In genomic region chr9:66626661-66627060, GRCm38 (mm10) we compare ENCODE assay signal across 13 mouse cellular contexts. TPM values are rescaled to one million over a fixed set of nuclear protein-coding genes. Genes with fewer than 3 reads are reported as not detected.
DNase-seq lines count a peak whose midpoint lies in the region; ATAC-seq and TF ChIP-seq lines count a peak whose summit lies in the region.
"Had no signal": no experiment of that assay in that cellular context is flagged by ENCODE, and none has a peak within 500 bp of the region (broad histone marks: within the 10 kb centered on the region; RNA-seq: fewer than 3 reads in every experiment).

No protein-coding gene starts in this region.

- H3K9me3 ChIP-seq in liver, embryonic 12.5 days (replicated peaks): no peaks in the 10 kb centered on the region
- H3K9me3 ChIP-seq in liver, embryonic 15.5 days (replicated peaks): no peaks in the 10 kb centered on the region
- H3K9me3 ChIP-seq: forebrain, embryonic 15.5 days; stomach, embryonic 15.5 days had no signal

- no peak for ATAC-seq in liver, embryonic 12.5 days
- no peak for ATAC-seq in Patski
- peak; percentile 49 for ATAC-seq in liver, embryonic 15.5 days (ENCODE audit: insufficient read depth)
- ATAC-seq: forebrain, embryonic 15.5 days; midbrain, embryonic 16.5 days had no signal

- POLR2A ChIA-PET in Patski (lab: Charles Lee): interaction anchor here (1.0 kb wide), 1 partner anchor 34 kb away, joined by 5 read pairs; the partner anchor contains the start of gene Usp3

- H3K9ac ChIP-seq in liver, adult 2 months (ENCODE audit: low read depth, low read length): no peak overlapping the region
- no peak overlapping the region for H3K9ac ChIP-seq in liver, embryonic 12.5 days
- no peak overlapping the region for H3K9ac ChIP-seq in liver, embryonic 15.5 days
- H3K9ac ChIP-seq: forebrain, embryonic 15.5 days; hindbrain, embryonic 14.5 days; stomach, embryonic 15.5 days had no signal

- peak overlapping the region; percentile 74 for H3K27ac ChIP-seq in liver, adult 2 months (replicated peaks; ENCODE audit: insufficient read depth, low read depth, low read length)
- no peak overlapping the region for H3K27ac ChIP-seq in liver, embryonic 12.5 days
- H3K27ac ChIP-seq in liver, embryonic 15.5 days (replicated peaks): peak overlapping the region; percentile 39; the same call in 1 of the 2 replicates
- H3K27ac ChIP-seq: forebrain, embryonic 15.5 days; hindbrain, embryonic 14.5 days; stomach, embryonic 15.5 days had no signal

- H3K79me2 ChIP-seq in liver, adult 2 months (ENCODE audit: control insufficient read depth, insufficient read depth, low read length): no peaks in the 10 kb centered on the region

- no peak for TF ChIP-seq CTCF in liver, adult 2 months (IDR thresholded peaks at IDR 0.05; ENCODE audit: low read depth, low read length)
- no peak for TF ChIP-seq CTCF in Patski (IDR thresholded peaks at IDR 0.05)

- TF ChIP-seq POLR2A in liver, adult 2 months (IDR thresholded peaks at IDR 0.05; ENCODE audit: extremely low read depth, insufficient read depth, low read length): no peak

- intact Hi-C loops in heart, postnatal 36 days (cut with DNase I): no loop called here

- H3K36me3 ChIP-seq in liver, adult 2 months (ENCODE audit: control insufficient read depth, insufficient read depth, low read length): no peaks in the 10 kb centered on the region
- no peaks in the 10 kb centered on the region for H3K36me3 ChIP-seq in liver, embryonic 12.5 days
- no peaks in the 10 kb centered on the region for H3K36me3 ChIP-seq in liver, embryonic 15.5 days (replicated peaks)
- H3K36me3 ChIP-seq: forebrain, embryonic 15.5 days; stomach, embryonic 15.5 days had no signal

- H3K4me2 ChIP-seq in liver, embryonic 12.5 days: no peak overlapping the region
- no peak overlapping the region for H3K4me2 ChIP-seq in liver, embryonic 15.5 days
- H3K4me2 ChIP-seq: forebrain, embryonic 15.5 days; hindbrain, embryonic 14.5 days; stomach, embryonic 15.5 days had no signal

- no peak overlapping the region for H3K4me3 ChIP-seq in liver, adult 2 months (ENCODE audit: insufficient read depth, low read depth, low read length)
- no peak overlapping the region for H3K4me3 ChIP-seq in liver, embryonic 12.5 days
- H3K4me3 ChIP-seq in liver, embryonic 15.5 days (replicated peaks): no peak overlapping the region
- H3K4me3 ChIP-seq: forebrain, embryonic 15.5 days; stomach, embryonic 15.5 days had no signal

- WGBS in liver, adult 2 months: 32% methylated on average over 5 of the region's 5 CpGs
- 62% methylated on average over 5 of the region's 5 CpGs for WGBS in liver, embryonic 12.5 days (ENCODE audit: insufficient replicate concordance)
- 52% methylated on average over 5 of the region's 5 CpGs for WGBS in liver, embryonic 15.5 days (ENCODE audit: insufficient replicate concordance)

- in situ Hi-C loops in Patski (cut with MboI; ENCODE audit: low pct_unique_long_range_greater_than_20kb): loop anchor here (25.0 kb wide), 1 partner anchor 311 kb away; the partner anchor contains the start of gene Rps27l

- CTCF ChIA-PET in Patski (lab: Charles Lee): no interaction called here

- no peaks in the 10 kb centered on the region for H3K27me3 ChIP-seq in liver, adult 2 months (ENCODE audit: control insufficient read depth, insufficient read depth, low read length)
- H3K27me3 ChIP-seq in liver, embryonic 12.5 days (replicated peaks): no peaks in the 10 kb centered on the region; the same call in 1 of the 2 replicates
- no peaks in the 10 kb centered on the region for H3K27me3 ChIP-seq in Patski
- H3K27me3 ChIP-seq in liver, embryonic 15.5 days: no peaks in the 10 kb centered on the region
- H3K27me3 ChIP-seq: forebrain, embryonic 15.5 days; stomach, embryonic 15.5 days had no signal

- peaks cover 30% of the 10 kb centered on the region for H3K4me1 ChIP-seq in liver, adult 2 months (ENCODE audit: control insufficient read depth, insufficient read depth, low read length)
- peaks cover 28% of the 10 kb centered on the region for H3K4me1 ChIP-seq in liver, embryonic 12.5 days
- peaks cover 14% of the 10 kb centered on the region for H3K4me1 ChIP-seq in liver, embryonic 15.5 days (replicated peaks)
- H3K4me1 ChIP-seq: forebrain, embryonic 15.5 days had no signal

- peak; percentile 70 for DNase-seq in liver, adult 2 months (ENCODE audit: extremely low read depth, low read depth, low spot score)
- DNase-seq in Patski (ENCODE audit: low read depth, low spot score): peak; percentile 47
- DNase-seq in adrenal gland, postnatal 25 days: peak; percentile 72
- no peak for DNase-seq in cerebellum, adult 18-20 months
- no peak for DNase-seq in spleen, adult 18-20 months
- DNase-seq in heart, postnatal 36 days: no peak
- DNase-seq: gastrocnemius, postnatal 36 days had no signal

RNA-seq across cellular contexts. Expression of gene Usp3, which starts 33.7 kb away (rescaled TPM):
- total RNA-seq in liver, adult 2 months (2014; rRNA removed): 37.7 and 41.5 TPM in 2 replicates
- polyA plus RNA-seq in liver, adult 2 months (2012; rRNA removed): 9.8 and 11.2 TPM in 2 replicates
- polyA plus RNA-seq in liver, embryonic 12.5 days (2016; fragmentation: Nextera tagmentation; extraction: Ambion mirVana): 20.3 and 21.3 TPM in 2 replicates
- polyA plus RNA-seq in Patski (2021): 57.5 TPM
- total RNA-seq in adrenal gland, postnatal 25 days (2021): 46.8 and 51.1 TPM in 2 replicates
- 13.1 and 13.4 TPM in 2 replicates for polyA plus RNA-seq in liver, embryonic 15.5 days (2015; fragmentation: Nextera tagmentation; extraction: Ambion mirVana)
- 10 to 100 TPM; 22.1 to 30.2 TPM for total RNA-seq in heart, postnatal 36 days (2021)

Comparison
In these comparisons a context has a peak if more than half of its experiments do, and no peak if none do; other contexts are left out.
1. DNase-seq: peak in liver, adult 2 months (single experiment), Patski (single experiment) and adrenal gland, postnatal 25 days (single experiment); none in cerebellum, adult 18-20 months (0 of 2), spleen, adult 18-20 months (0 of 2) and heart, postnatal 36 days (0 of 2).